Mouse (Mus musculus): ENCODE measurements at regions not wholly inside any gene's neighbourhood (a gene's known extent, or its start where the extent isn't known, plus 50 kb on each side); places are given as distances from the start of the nearest gene placed in this dataset.

DNA sequence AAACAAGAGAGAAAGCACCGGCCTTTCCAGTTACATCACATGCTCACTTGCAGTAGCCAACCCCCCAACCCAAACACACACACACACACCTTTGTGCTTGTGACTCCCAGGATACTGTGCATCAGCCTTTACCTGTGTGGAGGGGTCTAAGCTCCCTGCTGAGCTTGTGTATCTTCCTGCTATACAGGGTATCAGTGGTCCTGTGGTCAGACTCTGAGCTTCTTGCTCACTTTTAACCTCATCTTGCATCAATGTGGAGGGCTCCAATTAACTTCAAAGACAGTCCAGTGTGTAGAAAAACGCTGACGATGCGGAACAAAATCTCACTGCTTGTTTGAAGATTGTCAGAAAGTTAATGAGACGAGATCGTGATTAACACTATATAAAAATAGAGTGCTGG, 71.4 kb upstream of the Gypa start:
- no peak for DNase-seq (ENCODE audit: low read depth)

DNA sequence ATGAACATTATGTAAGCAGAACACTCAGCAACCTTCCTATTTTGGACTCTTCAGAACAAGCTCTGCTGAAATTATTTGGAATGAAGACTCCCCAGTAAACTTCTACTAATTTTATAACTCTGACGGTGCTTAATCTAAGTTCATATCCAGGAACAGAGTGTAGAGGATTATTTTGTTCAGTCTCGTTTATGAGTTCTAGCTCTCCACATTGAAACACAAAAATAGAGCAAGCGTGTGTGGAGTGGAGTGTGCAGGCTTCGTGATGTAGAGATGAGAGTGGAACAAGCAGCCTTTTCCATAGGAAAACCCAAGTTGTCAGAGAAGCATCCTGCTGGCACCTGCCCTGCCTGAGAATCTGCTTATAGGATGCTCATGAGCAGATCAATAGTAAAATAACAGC, 77.5 kb upstream of the Gypa start:
- no peak for DNase-seq (ENCODE audit: low read depth)

DNA sequence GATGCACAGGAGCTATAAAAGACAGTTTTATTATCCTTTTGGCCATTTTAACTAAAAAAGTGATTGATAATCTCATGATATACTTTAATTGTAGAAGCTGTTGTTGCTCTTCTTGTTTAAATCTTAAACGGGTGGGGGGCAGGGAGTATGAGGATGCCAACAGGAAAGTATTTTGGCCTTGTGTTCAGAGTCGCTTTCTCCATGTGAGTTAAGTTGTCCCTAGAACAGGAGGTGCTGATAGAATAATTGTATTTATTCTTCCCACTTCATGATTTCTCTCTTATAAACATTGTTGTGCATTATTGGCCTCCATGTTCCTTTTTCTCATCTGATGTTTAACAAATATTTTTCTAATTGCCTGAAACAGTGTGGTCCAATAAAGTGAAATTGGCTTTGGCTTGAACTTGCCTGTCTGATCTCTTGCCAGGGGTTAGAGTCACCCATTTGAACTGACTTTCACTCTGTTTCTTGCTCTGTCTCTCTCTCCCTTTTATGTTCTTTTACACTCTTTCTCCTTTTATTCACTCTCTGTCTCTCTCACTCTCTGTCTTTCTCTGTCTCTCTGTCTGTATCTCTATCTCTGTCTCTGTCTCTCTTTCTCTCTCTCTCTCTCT, 93.9 kb upstream of the Gypa start:
- no peak for DNase-seq (ENCODE audit: low read depth)

DNA sequence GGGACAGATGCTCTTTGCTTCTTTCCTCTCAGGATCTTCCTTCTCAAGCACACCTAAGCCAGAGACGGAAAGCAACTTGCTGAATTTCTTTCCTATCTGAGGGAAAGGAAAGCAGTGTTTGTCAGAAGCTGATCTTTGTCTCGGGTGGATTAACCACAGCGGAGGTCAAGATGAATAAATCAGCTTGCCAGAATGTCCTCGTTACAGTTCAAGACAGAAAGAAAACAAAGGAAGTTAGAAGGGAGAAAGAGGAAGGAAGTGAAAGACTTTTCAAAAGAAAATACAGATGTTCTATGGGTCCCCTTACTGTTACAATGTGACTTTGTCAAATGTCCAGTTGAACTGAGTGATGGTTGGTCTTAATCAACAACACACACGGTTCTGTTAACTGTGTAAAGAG, 98.6 kb upstream of the Gypa start:
- peak; percentile 16 for DNase-seq (ENCODE audit: low read depth)

DNA sequence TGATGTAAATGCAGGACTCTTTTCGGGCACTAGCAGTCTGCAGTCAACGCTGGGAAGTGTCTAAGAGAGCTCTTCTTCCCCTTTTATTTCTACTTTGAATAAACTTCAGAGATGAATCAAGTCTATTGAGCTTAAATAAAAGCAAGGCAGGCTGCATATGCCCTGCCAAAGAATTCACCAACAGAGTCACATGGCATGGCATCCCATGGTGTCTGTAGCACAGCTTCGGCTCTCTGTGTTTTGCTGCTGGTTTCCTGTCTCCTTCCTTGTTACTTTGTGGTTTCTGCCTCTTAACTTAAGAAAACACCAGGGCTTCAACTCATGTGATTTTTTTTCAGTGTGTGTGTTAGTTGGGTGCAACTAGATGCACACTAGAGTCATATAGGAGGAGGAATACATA, 100.5 kb upstream of the Gypa start:
- peak; percentile 61 for DNase-seq (ENCODE audit: low read depth)

DNA sequence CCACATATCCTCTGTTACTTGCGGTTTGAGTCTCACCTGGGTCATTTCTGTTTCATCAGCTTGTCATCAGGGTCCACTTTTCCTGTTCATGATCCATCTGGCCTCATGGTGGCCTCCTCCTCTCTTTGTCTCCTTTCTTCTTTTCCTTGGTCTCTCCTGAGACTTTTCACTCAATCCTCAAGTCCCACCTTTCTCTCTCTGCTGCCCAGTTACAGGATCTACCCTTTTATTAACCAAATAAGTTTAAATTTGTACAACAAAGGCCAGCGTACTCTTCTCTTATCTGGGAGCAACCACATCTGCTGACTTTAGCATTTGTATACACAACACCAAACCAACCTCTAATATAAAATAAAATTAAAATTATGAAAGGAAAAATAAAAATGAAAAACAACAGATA, 124.4 kb upstream of the Gypa start:
- DNase-seq (ENCODE audit: low read depth), result no peak

DNA sequence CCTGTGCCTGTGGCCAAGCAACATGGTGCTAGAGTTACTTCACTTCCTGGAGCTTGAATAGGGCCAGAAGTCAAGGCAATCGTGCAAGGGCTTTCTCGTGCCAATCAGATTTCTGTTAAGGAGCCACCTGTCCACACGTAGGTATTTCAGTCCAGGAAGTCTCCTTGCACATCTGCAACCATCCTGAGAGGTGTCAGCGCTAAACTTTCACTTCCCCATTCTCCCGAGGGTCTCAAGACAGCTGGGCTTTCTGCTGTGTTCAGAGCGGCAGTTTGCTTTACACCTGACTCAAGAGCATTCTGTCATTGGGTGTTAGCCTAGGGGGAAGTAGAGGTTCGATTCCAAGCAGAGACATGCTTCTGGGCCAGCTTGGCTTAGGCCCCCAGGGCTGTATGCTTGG, 129.5 kb upstream of the Gypa start:
- no peak for DNase-seq (ENCODE audit: low read depth)

DNA sequence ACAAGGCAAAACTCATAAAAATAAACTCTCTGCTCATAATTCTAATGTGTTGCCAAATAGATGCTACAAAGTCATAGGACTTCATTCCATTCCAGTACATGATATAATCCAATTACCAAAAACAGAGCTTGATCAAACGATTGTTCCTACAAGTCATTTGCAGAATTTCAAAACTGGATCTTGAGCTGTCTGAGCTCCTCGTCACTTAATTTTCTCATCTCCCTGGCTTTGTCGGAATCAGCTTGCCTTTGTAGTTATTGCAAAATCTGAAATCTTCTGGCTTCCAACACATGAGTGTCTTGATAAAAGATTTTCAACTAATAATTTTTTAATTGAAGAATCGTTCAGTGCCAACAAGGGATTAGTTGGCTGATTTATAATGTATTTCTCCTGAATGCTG, 150.3 kb upstream of the Gypa start:
- no peak for DNase-seq (ENCODE audit: low read depth)

DNA sequence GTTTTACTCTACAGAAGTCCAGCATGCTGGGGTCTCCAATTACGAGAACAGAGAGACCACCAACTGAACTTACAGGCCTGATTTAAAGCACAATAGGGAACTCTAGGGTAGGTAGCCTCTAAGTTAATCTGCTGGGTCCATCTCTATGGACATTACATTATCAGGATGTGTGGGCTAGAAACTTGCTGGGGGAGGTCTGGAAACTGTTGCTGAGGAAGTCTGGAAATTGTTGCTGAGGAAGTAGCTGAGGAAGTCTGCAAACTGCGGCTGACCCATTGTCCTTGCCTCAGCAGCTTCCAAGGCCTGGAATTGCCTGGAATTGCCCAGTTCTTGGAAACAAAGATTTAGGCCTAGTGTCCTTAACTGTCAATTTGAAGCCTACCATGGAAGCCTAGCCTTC, 155.7 kb upstream of the Gypa start:
- DNase-seq (ENCODE audit: low read depth), result no peak

DNA sequence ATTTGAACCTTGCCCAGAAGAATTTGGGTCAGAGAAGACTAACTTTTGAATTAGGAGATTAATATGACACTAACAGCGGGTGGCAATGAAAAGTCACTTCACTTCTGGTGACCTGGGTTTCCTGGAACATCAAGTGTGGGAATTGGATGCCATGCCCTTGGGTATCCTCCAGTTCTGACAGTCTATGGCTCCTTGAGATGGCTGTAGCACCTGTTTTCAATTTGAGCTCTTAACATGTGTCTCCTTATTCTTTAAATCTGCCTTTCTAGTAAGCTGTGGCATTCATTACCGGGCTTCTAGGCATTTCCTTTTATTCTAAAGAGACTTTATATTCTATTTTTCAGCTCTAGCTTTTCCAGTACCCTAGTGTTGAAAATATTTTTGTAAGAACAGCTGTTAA, 164.9 kb upstream of the Gypa start:
- DNase-seq (ENCODE audit: low read depth), result no peak

DNA sequence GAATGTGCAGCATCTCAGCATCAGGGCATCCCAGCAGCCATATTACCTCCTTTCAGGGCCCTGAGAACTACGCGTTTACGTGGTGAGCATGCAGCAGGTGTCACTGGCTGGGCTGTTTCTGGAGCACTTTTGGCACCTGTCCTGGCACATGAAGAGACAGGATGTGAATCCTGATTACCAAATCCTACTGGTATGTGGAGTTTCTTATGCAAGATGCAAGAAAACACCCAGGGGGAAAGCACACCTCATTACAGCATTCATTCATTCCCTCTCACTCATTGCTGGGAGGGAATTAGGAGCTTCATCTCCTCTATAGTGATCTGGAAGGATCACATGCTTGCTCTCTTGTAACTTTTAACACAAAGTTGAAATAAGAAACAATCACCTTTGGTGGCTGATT, 167.7 kb upstream of the Gypa start:
- no peak for DNase-seq (ENCODE audit: low read depth)

DNA sequence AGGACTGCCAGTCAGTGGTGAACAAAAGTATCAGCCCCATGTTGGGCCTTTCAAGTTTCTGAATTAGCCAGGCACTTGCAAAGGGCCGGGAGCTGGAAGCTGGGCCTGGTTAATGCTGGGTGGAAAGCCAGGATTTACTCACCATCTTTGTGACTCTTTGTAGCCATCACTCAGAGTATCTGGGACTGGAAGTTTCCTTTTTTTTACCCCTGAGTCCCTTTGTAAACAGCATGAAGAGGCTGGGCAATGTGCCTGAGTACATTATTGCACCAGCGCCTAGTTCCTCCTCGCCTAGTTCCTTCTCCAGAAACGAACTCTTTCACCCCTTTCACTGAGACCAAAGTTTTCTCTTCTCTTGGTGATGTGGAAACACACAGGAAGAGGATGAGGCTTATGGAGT, 168.4 kb upstream of the Gypa start:
- DNase-seq (ENCODE audit: low read depth), result no peak

DNA sequence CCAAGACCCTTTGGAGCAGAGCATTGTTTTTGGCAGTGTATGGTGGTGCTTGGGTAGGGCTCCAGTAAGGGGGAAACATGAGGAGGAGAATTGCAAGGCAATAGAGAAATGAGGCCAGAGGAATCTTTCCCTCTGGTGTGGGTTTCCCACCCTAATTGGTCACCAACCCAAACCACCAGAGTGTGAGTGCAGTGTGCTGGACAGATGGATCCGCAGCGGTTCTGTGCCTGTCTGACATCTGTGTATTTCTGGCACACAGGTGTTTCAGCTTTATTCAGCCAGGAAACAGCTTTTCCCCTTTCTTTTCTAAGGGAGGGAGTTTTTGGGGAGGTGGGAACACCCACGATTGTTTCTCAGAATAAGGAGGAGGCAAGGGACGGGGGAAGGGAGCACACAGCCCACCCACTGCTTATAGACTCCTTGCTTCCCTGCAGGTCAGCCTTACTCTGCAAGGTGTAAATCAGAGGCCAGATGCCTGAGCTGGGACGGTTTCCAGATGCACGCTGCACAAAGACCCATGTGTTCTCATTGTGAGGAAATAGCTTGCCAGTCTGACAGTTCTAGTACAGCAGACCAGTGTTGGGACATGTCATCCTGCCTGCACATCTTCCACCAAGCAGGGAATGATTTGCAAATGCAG, 175.2 kb upstream of the Gypa start:
- DNase-seq (ENCODE audit: low read depth), result no peak

DNA sequence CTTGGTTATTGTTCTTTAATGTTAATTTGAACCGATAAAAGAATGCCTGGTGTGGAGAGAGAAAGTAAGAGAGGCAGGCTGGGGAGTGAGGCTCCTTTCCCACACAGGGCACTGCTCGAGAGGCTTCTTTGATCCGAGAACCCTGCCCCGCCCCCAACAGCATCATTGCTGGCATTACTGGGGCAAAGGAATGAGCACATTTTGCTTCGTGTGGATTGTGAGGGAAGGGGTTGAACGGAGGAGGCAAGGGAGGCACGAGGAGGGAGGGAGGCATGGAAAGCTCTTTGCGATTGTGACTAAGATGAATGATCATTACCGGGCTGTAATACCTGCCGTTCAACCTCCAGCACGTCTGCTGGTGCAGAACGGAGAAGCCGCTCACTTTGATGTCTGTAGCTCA, 178.2 kb upstream of the Gypa start:
- no peak for DNase-seq (ENCODE audit: low read depth)

DNA sequence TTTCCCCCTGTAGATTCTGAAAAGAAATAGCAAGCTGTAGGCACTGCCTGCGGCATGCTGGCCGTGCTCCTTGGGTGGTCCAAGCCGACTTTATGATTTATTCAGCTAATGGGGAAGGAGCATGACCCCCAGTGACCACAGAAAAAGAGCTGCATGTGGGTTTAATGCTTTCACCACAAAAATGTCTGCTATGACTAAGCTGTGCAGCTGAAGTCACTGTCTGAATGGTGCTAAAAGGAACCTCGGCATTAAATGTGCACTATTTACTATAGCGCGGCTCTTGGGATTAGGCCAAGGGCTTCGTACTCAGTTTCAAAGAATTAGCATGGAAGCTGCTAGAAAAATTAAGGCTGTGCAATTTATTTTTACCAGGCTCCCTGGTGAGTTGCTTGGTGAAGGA, 178.8 kb upstream of the Gypa start:
- no peak for DNase-seq (ENCODE audit: low read depth)

DNA sequence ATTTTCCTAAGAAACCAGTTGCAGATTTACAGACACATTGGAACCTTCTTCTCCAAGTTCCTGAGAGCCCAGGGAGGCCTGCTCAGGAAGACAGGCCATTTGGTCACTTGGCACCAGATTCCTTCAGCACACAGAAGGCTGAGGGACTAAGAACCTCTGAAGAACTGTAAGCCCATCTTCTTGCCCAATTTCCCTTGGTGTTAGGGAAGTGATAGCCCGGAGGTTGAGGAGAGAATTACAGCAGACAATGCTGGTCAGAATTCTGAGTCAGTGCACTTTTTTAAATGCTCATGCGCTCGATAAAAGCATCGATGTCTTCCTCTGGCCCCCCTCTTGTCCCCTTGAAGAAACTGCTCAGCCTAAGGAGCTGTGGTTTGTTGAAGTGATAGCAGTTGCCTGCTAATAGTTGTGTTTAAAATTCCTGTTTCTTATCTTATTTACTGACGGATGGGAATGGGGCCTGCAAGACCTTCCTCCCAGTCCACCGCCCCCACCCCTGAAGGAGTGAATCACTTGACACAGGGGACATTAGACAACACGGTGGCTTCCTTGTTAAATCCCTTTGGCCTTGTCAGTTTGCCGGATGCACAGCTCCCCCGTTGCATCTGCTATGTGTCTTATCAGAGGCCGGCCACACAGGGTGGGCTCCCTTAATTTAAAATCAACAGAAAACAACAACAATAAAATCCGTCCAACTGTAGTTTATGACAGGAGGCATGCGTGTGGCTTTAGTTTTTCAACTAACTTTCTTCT, 179.5 kb upstream of the Gypa start:
- no peak for DNase-seq (ENCODE audit: low read depth)

DNA sequence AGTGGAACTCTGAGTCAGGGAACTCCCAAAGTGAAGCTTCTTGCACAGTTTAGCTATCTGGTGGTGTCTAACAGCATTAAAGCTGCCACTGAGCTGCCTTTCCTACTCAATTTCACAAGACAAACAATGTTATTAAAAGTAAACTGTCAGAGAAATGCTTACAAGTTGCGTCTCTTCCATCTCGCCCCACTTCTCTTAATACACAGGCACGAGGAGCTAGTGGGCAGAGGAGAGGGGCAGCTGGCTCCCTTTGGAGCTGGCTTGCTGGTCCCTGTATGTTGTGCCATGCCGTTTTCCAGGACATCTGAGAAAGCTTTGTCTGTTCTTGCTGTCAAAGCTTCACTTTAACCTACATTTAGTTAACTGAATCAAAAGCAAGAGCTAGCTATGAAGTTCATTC, 185.8 kb upstream of the Gypa start:
- no peak for DNase-seq (ENCODE audit: low read depth)

DNA sequence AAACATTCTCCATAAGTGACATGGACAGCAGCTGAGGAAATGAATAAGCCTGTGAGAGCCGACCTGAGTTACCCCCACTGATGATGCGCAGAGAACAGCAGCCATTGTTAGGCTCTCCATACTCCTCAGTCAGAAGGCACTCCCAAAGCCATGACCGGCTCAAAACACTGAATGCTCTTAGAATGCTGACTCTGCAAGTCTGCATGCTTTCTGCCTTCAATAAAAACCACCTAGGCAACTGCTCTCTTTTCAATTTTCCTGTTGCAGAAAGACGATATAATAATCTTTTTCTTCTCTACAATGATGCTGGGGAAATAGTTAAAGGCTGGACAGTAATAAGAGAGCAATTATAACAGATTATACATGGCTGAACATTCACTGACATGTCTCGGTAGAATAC, 195.0 kb upstream of the Gypa start:
- DNase-seq (ENCODE audit: low read depth), result no peak

DNA sequence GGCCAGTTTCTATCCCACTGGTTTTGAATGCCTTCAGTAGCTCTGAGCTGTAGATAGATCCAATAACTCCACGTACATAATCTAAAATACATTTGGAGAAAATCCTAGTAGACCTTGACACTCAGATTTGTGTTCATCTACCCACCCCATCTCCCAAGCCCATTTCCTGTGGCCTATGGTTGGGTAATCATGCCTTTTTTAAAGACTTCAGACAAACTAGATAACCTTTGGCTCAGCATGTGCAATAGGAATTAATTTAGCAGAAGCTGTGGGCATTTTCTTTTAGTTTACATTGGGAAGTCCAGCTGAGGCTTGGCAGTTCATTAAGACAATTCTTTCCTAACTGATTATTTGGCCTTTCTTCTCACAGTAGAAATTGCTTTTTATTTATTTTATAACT, 203.3 kb upstream of the Gypa start:
- no peak for DNase-seq (ENCODE audit: low read depth)

DNA sequence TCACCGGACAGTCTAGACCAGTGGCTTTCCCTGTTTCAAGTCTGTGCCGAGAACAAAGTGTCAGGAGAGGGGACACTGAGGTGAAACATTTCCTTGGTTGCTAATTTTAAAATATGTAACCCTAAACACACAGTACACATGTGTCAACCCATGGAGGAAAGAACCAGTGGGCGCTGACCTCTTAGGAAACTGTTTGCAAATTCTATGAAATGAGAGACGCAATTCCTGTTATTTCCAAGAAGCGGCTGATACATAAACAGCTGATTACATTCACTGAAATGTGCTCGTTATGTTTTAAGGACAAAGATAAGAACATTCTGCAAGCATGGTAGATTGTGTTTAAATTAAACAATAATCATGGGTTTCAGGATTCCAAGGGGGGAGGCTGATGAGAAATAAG, 204.3 kb upstream of the Gypa start:
- no peak for DNase-seq (ENCODE audit: low read depth)

DNA sequence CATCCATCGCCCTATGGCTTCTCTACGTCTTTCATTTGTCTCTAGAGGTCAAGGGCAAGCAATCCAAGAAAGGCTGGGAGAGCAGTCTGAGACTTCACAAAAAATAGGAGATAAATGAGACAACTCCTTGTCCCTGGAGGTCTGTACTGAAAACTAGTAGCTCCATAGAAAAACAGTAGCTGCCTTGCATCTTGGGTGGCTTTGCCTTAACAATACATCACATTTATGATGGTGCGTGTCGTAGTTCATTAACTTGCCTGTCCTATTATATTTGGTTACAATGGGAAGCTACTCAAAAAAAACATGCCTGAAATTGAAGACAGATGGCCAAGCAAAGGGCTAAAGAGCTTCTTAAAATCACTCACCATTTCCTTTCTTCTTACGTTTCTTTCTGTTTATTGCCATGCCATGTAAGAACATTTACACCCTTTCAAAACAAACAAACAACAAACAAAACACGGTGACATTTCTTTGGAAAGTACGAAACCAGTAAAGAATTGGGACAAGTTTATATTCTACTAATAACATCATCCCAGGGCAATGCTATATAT, 211.2 kb upstream of the Hhip start:
- no peak for DNase-seq (ENCODE audit: low read depth)

DNA sequence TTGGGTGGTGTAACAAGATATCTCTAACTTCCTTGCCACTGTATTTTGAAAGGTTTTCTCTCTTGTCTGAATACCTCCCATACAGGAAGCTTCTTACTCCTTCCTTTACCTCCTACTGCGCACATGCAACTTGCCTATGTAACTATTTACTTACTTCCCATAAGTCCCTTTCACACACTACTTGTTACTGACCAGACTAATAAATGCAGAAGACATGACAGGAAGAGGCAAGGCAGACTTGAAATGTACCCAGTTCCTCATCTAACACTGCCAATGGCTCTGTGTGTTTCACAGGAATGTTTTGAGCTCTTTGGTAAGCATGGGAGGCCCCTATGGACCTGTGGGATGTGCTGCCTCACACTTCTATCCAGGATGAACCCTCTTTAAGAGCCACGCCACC, 207.1 kb upstream of the Hhip start:
- DNase-seq (ENCODE audit: low read depth), result no peak

DNA sequence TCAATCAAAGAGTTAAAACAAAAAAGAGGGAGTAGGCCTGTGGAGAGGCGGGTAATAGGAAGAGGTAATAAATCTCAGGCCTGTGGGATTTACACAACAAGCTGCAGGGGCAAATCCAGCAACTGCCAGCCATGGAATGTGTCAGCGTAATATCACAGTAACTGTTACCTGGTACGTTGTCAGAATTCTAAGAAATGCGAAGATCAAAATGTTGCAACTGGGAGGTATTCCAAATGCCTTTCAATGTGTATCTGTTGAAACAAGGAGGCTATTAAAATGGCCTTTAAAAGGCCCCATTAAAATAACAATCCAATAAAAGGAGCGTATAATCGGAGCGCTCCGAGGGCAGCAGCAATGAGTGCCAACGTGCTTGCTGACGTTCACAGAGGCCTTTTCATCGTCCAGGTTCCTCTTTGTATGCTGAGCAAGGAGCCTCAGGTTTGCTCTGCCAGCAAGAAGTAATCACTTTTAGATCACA, 205.7 kb upstream of the Hhip start:
- DNase-seq (ENCODE audit: low read depth), result no peak

Measured in naive thymus-derived CD4-positive, alpha-beta T cell, adult 2 months (primary cell).